Mouse (Mus musculus) spleen, adult 2 months (tissue): ENCODE measurements around the gene Dnajc22.

ENCODE experiments used
- CTCF ChIP-seq: fragments of 200-500 bp; IDR thresholded peaks from 2 replicates; pipeline ENCODE4 v1.5.1; 2011; ENCODE audit warnings: mild to moderate bottlenecking, inconsistent platforms; ENCODE audit not compliant: insufficient read depth, insufficient read length, insufficient replicate concordance; ENCODE audit errors: extremely low read depth
- POLR2A ChIP-seq: fragments of 200-500 bp; IDR thresholded peaks from 2 replicates; pipeline ENCODE4 v1.6.1; 2011; ENCODE audit warnings: low read depth, low read length, inconsistent platforms

- TF ChIP-seq POLR2A (no peak), CTCF (no peak)
These were observed 19.9 kb downstream of the Dnajc22 start for GRCm38 (mm10) chr15:99112843-99113395.
